Mouse (Mus musculus): ENCODE results near the gene Greb1.
A peak's percentile ranks its signal among the peaks of the same experiment; 100 is the strongest.

The Greb1 gene

GRCm38 (mm10) chr12:16800259-16800958, at the start of gene Greb1:
TSS of gene Greb1 (minus strand) at chr12:16800886.
- ATAC-seq (ENCODE audit: insufficient number of reproducible peaks, low FRiP score, low TSS enrichment), result 0 out of 2 replicates have a peak, but pooled peaks have one; percentile 15

GRCm38 (mm10) chr12:16849821-16850220, 49.1 kb upstream of the Greb1 start:
- ATAC-seq (ENCODE audit: insufficient number of reproducible peaks, low FRiP score, low TSS enrichment), result no peak

GRCm38 (mm10) chr12:16848501-16848900, 47.8 kb upstream of the Greb1 start:
- no peak for ATAC-seq (ENCODE audit: insufficient number of reproducible peaks, low FRiP score, low TSS enrichment)

DNA sequence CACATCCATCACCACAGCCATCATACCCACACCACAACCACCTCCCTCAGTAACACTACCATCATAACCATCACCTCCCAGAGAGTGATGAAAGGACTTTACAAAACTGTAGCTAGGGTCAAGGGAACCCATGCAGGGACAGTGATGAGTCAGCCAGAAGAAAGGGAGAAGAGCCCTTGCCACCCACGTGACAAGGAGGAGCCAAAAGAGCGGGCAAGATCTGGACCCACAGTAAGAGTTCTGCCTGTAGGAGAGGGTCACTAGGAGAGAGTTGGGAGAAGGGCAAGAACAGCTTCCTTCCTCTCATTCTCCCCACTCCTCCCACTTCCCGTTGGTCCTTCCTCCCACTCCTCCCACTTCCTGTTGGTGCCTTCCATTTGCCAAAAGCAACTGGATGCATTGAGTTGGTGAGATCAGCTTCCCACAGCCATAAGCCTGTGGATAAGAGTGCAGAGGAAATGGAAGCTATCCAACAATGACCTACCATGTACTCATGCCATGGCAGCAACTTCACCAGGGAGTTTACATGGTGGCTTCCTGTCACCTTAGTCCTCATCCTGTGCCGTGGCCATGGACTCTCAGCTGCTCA, 46.6 kb upstream of the Greb1 start:
- ATAC-seq (ENCODE audit: insufficient number of reproducible peaks, low FRiP score, low TSS enrichment), result no peak

GRCm38 (mm10) chr12:16844623-16845592, 44.2 kb upstream of the Greb1 start:
- 0 out of 2 replicates have a peak, but pooled peaks have one; percentile 33 for ATAC-seq (ENCODE audit: insufficient number of reproducible peaks, low FRiP score, low TSS enrichment)

DNA sequence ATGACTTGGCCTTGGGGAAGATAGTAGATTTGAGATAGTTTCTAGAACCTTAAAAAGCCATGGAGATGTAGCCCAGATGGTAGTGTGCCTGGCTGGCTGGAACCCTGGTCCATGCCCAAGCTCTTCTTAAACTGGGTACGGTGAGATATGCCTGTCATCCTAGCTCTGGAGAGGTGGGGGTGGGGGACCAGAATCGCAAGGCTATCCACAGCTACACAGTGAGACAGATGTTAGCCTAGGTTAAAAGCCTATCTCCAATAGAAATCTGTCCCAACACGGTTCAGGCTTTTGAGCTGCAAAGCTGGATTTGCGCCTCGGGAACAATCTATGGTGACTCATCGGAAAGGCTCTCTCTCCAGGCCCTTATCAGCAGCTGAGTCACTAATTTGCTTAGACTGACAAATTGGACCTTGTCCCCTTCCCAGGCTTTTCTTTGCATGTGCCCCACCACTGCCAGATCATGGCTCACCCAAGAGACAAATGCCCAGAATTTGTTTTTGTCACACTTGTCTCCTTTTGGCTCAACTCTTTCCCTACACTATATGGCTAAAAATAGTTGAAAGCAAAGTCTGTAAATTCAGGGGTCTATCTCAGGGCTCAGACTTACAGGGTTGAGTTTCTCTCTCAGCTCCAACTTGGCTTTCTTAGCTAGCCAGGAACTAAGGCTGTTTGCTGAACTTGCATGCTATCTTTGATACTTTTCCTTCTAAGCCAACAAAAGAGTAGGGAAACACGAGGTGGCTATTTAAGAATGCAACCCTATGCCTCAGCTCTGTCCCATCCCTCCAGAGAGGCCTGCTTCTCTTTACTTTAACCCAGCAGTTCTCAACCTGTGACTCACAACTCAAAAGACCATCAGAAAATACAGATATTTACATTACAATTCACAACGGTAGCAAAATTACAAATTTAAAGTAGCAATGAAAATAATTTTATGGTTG, 40.4 kb upstream of the Greb1 start:
- no peak for ATAC-seq (ENCODE audit: insufficient number of reproducible peaks, low FRiP score, low TSS enrichment)

GRCm38 (mm10) chr12:16837766-16838165, 37.1 kb upstream of the Greb1 start:
- no peak for ATAC-seq (ENCODE audit: insufficient number of reproducible peaks, low FRiP score, low TSS enrichment)

- ATAC-seq (ENCODE audit: insufficient number of reproducible peaks, low FRiP score, low TSS enrichment), result peak; percentile 89
Observed at GRCm38 (mm10) chr12:16836188-16836587, 35.5 kb upstream of the Greb1 start.

DNA sequence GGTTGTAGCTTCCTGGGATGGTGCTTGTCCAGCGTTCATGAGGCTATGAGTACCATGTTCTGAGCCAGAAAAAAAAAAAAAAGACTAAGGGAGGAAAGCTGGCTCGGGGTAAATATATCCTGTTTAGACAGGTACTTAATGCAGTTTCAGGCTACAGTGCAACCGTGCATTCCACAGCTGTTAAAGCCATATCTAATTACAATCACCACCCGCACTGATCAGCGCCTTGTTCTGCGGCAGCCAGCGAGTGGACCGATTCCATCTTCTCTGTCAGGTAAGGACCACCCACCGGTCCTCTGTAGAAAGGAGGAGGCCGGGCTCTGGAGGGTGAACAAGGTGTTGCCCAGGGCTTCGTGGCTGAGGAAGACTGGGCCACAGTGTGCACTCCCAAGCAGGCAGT, 34.0 kb upstream of the Greb1 start:
- ATAC-seq (ENCODE audit: insufficient number of reproducible peaks, low FRiP score, low TSS enrichment), result no peak

GRCm38 (mm10) chr12:16831071-16831470, 30.4 kb upstream of the Greb1 start:
- ATAC-seq (ENCODE audit: insufficient number of reproducible peaks, low FRiP score, low TSS enrichment), result no peak

DNA sequence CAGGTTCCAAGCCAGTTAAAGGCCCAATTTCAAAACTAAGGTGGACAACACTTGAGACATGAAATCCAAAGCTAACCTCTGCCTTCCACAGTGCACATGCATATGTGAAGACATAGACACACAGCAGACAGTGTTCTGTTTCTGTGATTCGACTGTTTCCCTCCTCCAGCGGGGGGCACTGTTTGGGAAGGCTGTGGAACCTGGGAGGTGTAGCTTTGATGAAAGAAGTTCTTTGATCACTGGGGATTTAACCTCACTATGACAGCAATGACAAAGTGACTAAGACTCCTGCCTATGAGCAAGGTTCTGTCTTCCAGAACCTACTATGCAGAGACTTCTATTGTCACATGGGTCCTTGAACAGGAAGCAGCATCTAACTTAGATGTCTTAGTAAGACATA, 29.1 kb upstream of the Greb1 start:
- ATAC-seq (ENCODE audit: insufficient number of reproducible peaks, low FRiP score, low TSS enrichment), result no peak

DNA sequence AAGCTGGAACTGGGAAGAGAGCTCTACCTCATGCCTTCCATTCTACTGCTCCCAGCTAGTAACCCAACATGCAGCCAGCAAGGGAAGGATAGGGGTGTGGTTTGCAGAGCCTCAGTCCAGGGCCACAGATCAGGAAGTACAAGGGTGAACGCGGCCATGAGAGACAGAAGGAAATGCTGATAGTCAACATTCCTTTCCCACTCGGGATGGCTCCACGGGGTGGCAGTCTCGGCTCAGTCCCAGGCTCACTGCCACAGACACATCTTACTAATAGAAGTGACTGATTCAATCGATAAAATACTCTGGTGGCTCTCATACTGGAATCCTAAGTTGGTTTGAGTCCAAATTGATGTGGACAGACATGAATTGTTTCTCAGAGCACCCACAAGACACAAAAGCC, 27.8 kb upstream of the Greb1 start:
- no peak for ATAC-seq (ENCODE audit: insufficient number of reproducible peaks, low FRiP score, low TSS enrichment)

DNA sequence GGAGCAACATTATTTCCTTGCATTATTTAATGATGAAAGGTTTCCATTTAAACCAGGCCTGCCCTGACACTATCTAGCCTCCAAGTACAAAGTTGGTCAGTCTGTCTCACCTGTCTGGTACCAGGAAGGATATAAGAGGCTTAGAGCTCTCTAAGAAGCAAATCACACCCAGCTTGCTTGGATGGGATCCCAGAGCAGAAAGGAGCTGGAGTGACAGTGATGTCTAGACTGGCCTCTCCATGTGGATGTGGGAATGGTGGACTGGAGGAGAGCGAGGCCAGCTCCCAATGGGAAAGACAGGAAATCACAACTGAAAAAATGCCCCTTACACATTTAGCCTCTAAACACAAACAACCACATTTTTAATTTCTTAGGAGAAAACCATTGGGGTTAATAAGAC, 23.0 kb upstream of the Greb1 start:
- ATAC-seq (ENCODE audit: insufficient number of reproducible peaks, low FRiP score, low TSS enrichment), result no peak

DNA sequence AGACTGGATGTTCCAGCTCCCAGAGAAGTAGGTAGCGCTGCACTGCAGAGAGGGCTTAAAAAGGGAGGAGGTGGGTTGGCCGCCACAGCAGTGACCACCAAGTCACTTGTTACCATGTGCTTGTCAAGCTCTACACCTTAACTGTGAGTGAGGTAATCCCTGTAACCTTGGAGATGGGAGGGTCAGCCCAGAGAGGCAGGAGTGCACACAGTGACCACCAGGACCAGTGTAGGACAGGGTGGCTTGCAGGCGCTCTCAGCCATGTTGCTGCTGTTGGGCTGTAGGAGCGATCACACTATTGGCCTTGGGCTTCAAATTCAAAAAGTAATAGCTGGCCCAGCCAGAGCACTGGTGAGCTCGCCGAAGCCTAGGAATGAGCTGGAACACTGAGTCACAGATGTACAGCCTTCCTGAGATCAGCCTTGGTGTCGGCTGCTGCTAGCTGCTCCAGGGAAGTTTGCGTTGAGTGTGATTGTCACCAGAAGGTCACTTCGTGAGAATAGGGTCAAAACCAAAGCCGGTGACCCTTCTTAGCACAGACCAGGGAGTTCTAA, 21.6 kb upstream of the Greb1 start:
- ATAC-seq (ENCODE audit: insufficient number of reproducible peaks, low FRiP score, low TSS enrichment), result no peak

- ATAC-seq (ENCODE audit: insufficient number of reproducible peaks, low FRiP score, low TSS enrichment), result 0 out of 2 replicates have a peak, but pooled peaks have one; percentile 31
Observed at GRCm38 (mm10) chr12:16820761-16821160, 20.1 kb upstream of the Greb1 start.

- no peak for ATAC-seq (ENCODE audit: insufficient number of reproducible peaks, low FRiP score, low TSS enrichment)
Observed at GRCm38 (mm10) chr12:16818513-16818912, 17.8 kb upstream of the Greb1 start.

- no peak for ATAC-seq (ENCODE audit: insufficient number of reproducible peaks, low FRiP score, low TSS enrichment)
Observed at GRCm38 (mm10) chr12:16817147-16817546, 16.5 kb upstream of the Greb1 start.

DNA sequence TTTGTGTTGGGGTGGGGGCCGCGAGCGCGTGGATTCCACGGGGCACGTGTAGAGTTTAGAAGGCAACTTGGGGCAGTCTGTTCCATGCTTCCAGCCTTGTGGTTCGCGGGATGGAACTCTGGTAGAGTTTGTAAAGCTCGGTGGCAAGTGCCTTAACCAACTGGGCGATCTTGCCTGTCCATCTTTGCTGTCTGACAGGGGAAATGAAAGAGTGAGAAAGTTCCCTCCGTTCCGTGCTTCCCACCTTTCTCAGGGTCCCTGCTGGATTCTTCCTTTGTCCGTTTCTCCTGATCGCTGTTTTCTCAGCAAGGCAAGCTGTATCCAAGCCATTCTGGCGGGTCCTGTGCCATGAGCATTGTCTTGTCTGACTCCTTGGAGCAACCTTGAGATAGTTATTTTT, 10.8 kb upstream of the Greb1 start:
- ATAC-seq (ENCODE audit: insufficient number of reproducible peaks, low FRiP score, low TSS enrichment), result no peak

Measured in cerebellum, adult (tissue).